Mouse (Mus musculus) liver, postnatal 0 days (tissue): ENCODE results near the gene Foxo6. TPM values are rescaled to one million over a fixed set of nuclear protein-coding genes. Genes with fewer than 3 reads are reported as not detected.

ENCODE experiments used
- ATAC-seq: fragments of 200-750 bp; cut with Nextera tagmentation; 2 replicates; pipeline ENCODE4 v1.8.0; 2017; ENCODE audit warnings: mild to moderate bottlenecking, moderate library complexity
- DNase-seq: peaks from one replicate; pipeline ENCODE4 v3.0.0-alpha.2; 2016
- H3K27ac ChIP-seq: fragments of 300-500 bp; sonication (generic); 2 replicates; pipeline ENCODE4 v1.5.1; 2014; ENCODE audit warnings: antibody characterized with exemption, moderate library complexity, mild to moderate bottlenecking, low read depth
- H3K27me3 ChIP-seq: fragments of 300-500 bp; sonication (generic); 2 replicates; pipeline ENCODE4 v1.6.1; 2014; ENCODE audit warnings: low read length, control low read depth, mixed read lengths; ENCODE audit not compliant: insufficient read depth
- H3K36me3 ChIP-seq: fragments of 300-500 bp; sonication (generic); replicated peaks from 2 replicates; pipeline ENCODE4 v1.6.1; 2014; ENCODE audit warnings: mild to moderate bottlenecking, control low read depth, low read length, moderate library complexity, mixed read lengths; ENCODE audit not compliant: insufficient read depth
- H3K4me1 ChIP-seq: fragments of 300-500 bp; sonication (generic); 2 replicates; pipeline ENCODE4 v1.6.1; 2014; ENCODE audit warnings: antibody characterized with exemption, mild to moderate bottlenecking, control low read depth; ENCODE audit not compliant: insufficient read depth
- H3K4me2 ChIP-seq: fragments of 300-500 bp; sonication (generic); 2 replicates; pipeline ENCODE4 v1.6.1; 2014; ENCODE audit warnings: low read depth, mild to moderate bottlenecking, low read length, moderate library complexity, mixed read lengths
- H3K4me3 ChIP-seq: fragments of 300-500 bp; sonication (generic); 2 replicates; pipeline ENCODE4 v1.5.1; 2014; ENCODE audit warnings: low read depth, low read length
- H3K9ac ChIP-seq: fragments of 300-500 bp; sonication (generic); replicated peaks from 2 replicates; pipeline ENCODE4 v1.6.1; 2014; ENCODE audit warnings: mild to moderate bottlenecking, moderate library complexity
- H3K9me3 ChIP-seq: fragments of 300-500 bp; sonication (generic); 2 replicates; pipeline ENCODE4 v1.6.1; 2016; ENCODE audit warnings: mild to moderate bottlenecking, control low read depth, low read length, mixed read lengths
- CTCF ChIP-seq: sonication (generic); IDR thresholded peaks from 2 replicates; pipeline ENCODE4 v1.5.1; 2016; ENCODE audit warnings: antibody characterized with exemption, low read depth
- EP300 ChIP-seq: IDR thresholded peaks from 2 replicates; pipeline ENCODE4 v1.6.1; 2016; ENCODE audit warnings: antibody characterized with exemption, low read depth, mild to moderate bottlenecking
- WGBS: fragments of 180-500 bp; shearing (Covaris S2); extraction: QIAGEN DNeasy Blood & Tissue Kit; methylation state at CpG from one replicate; pipeline ENCODE4 v1.1.7; 2014; ENCODE audit not compliant: insufficient replicate concordance; 5-methylcytosine and 5-hydroxymethylcytosine counted together
- polyA plus RNA-seq: library from polyadenylated mRNA; unstranded; fragments of >200 nt; fragmentation: Nextera tagmentation; extraction: Ambion mirVana; gene quantifications from 2 replicates; pipeline ENCODE4 v1.2.1, GENCODE M21; 2015

The Foxo6 gene
- polyA plus RNA-seq, 1 experiment from 2014 or later: not detected

DNA sequence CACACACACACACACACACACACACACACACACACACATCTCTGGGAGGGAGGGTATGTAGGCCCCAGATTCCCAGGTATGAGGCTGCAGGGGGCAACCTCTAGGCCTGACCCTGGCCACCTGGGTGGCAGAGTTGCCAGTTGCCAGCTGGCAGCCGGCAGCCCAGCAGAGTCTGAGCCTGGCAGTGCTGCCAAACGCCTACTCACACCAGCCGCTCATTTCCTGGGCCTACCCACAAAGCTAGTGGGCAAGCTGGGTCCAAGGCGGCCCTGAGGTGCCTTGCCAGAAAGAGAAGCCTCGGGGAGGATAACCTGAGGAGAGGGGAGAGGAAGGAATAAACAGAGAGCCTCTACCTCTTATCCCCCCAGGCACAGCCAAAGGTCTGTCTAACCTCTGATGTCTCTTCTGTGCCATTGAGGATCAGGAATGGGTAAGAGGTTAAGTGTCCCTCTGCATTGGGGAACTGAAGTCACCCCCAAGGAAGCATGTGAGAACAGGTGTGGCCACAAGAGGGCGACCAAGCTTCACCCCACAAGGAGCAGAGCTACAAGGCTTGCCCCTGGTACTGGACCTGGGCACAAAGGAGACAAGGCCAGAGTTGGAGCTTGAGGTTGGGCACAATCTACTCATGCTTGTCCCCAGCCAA, 61.9 kb downstream of the Foxo6 start:
- H3K4me1 ChIP-seq: no peaks in the 10 kb centered on the region
- no peaks in the 10 kb centered on the region for H3K9me3 ChIP-seq
- H3K27ac ChIP-seq: no peak overlapping the region
- ATAC-seq (peak; percentile 40; the same call in 1 of the 2 replicates), DNase-seq (peak; percentile 75)
- H3K4me2 ChIP-seq: no peak overlapping the region
- H3K4me3 ChIP-seq: no peak overlapping the region
- H3K27me3 ChIP-seq: no peaks in the 10 kb centered on the region
- no peak for TF ChIP-seq EP300
- TF ChIP-seq CTCF: peak; percentile 90
- no peaks in the 10 kb centered on the region for H3K36me3 ChIP-seq
- WGBS: 49% methylated on average over 6 of the region's 6 CpGs
- H3K9ac ChIP-seq: no peak overlapping the region

DNA sequence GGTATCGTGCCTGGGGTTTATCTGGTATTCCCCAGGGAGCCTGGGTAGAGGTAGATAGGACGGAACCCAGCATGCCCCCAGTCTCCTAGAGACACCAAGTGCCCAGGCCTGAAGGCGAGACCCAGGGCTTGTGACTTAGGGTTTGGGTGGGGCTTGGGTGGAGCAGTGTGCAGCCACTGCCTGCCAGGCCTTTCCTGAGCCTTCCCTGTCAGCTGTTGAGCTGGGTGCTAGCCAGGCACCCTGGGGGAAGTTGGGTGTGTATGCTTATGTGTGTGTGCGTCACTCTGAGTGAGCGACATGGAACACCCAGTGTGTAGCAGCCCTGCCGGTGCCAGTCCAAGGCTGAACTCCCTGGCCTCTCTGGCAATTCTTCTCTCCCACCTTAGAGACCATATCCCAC, 63.3 kb downstream of the Foxo6 start:
- no peak overlapping the region for H3K4me3 ChIP-seq
- H3K36me3 ChIP-seq: no peaks in the 10 kb centered on the region
- ATAC-seq (no peak; the same call in 1 of the 2 replicates), DNase-seq (no peak)
- no peak overlapping the region for H3K4me2 ChIP-seq
- WGBS: 54% methylated on average over 6 of the region's 6 CpGs
- no peak overlapping the region for H3K9ac ChIP-seq
- TF ChIP-seq CTCF: no peak
- TF ChIP-seq EP300: no peak
- no peaks in the 10 kb centered on the region for H3K9me3 ChIP-seq
- no peaks in the 10 kb centered on the region for H3K27me3 ChIP-seq
- no peak overlapping the region for H3K27ac ChIP-seq
- H3K4me1 ChIP-seq: no peaks in the 10 kb centered on the region

DNA sequence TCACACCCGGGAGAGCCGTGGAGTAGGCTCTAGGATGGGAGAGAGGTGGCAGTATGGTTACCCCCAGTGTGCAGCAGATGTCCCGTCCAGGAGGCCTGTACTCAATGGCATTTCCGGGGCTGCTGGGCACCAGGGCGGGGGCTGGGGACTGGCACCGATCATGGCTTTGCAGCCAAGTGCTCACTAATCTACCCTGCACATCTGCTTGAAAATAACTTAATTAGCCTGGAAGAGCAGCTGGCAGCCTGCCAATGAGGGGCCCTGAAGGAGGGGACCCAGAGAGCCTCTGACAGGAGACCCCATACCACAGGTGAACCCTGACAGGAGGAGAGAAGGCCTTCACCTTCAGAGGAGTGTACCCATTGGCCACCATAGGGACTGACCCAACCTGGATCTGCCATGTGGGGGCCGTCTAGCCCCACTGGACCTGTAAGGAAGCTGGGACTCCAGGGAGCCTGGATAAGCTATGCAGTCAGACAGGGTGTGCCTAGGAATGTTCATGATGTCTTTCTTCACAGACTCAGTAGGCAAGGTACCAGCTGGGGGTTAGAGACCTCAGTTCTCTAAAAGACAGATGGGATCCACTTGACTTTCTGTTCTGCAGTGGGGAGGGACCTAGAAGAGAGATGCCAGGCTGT, 63.9 kb downstream of the Foxo6 start:
- TF ChIP-seq EP300 (no peak), CTCF (no peak)
- Histone ChIP-seq H3K9ac (no peak overlapping the region), H3K27ac (no peak overlapping the region), H3K27me3 (no peaks in the 10 kb centered on the region), H3K36me3 (no peaks in the 10 kb centered on the region), H3K9me3 (no peaks in the 10 kb centered on the region), H3K4me2 (no peak overlapping the region), H3K4me1 (no peaks in the 10 kb centered on the region), H3K4me3 (no peak overlapping the region)
- WGBS: 60% methylated on average over 7 of the region's 7 CpGs
- DNase-seq (no peak), ATAC-seq (no peak)

DNA sequence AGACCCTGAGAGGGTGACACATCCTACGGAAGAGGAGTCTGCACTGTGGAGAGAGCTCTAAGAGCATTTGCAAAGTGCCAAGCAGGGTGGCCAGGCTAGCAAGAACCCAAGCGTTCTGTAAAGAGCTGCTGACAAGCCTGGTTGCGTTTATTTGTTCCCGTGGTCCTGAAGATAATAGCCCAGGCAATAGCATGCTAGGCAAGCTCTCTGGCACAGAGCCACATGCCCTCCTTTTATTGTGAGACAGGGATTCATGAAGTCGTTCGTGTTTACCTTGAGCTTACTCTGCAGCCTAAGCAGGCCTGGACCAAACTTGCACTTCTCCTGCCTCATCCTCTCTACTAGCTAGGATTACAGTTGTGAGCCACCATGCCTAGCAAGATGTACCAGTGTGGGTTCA, 65.4 kb downstream of the Foxo6 start:
- no peaks in the 10 kb centered on the region for H3K4me1 ChIP-seq
- H3K27me3 ChIP-seq: no peaks in the 10 kb centered on the region
- H3K9ac ChIP-seq: no peak overlapping the region
- no peak overlapping the region for H3K4me3 ChIP-seq
- H3K27ac ChIP-seq: no peak overlapping the region
- DNase-seq: no peak
- TF ChIP-seq EP300 (no peak), CTCF (no peak)
- ATAC-seq: no peak
- no peak overlapping the region for H3K4me2 ChIP-seq
- H3K9me3 ChIP-seq: no peaks in the 10 kb centered on the region
- no peaks in the 10 kb centered on the region for H3K36me3 ChIP-seq
- WGBS: 50% methylated on average over 6 of the region's 6 CpGs

DNA sequence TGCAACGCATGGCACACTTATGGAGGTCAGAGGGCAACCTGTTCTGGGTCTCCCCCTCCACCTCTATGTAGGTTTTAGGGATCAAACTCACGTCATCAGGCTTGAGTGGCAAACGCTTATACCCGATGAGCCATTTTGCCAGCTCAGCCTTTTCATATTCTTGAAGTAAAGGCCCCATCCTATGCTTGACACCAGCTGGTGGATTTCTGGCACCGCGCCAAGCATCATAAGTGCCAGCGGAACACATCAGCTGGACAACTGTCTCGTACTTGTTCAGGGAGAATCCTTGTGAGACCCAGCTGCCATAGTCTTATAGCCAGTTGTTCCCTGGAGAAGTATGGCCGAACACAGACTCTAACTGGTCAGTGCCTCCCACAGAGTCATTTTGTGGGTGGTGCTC, 68.3 kb downstream of the Foxo6 start:
- no peaks in the 10 kb centered on the region for H3K36me3 ChIP-seq
- H3K4me3 ChIP-seq: no peak overlapping the region
- H3K4me1 ChIP-seq: no peaks in the 10 kb centered on the region
- H3K9me3 ChIP-seq: no peaks in the 10 kb centered on the region
- no peak overlapping the region for H3K4me2 ChIP-seq
- H3K9ac ChIP-seq: no peak overlapping the region
- 71% methylated on average over 9 of the region's 9 CpGs for WGBS
- DNase-seq (no peak), ATAC-seq (no peak)
- no peak for TF ChIP-seq CTCF
- no peak overlapping the region for H3K27ac ChIP-seq
- no peaks in the 10 kb centered on the region for H3K27me3 ChIP-seq

Other genes starting within 250 kb of the Foxo6 start
- not detected in 2 replicates for gene AL607142.1, start 222.4 kb downstream of the Foxo6 start, polyA plus RNA-seq
- 0.07 and 0.19 TPM in 2 replicates for gene Edn2, start 126.1 kb downstream of the Foxo6 start, polyA plus RNA-seq
- gene Scmh1, start 117.9 kb upstream of the Foxo6 start, polyA plus RNA-seq: 9.0 and 10.7 TPM in 2 replicates
- gene Slfnl1, start 244.9 kb upstream of the Foxo6 start, polyA plus RNA-seq: not detected in 2 replicates